Mouse (Mus musculus) liver, embryonic 13.5 days (tissue): ENCODE results near the gene Dcaf8. TPM values are rescaled to one million over a fixed set of nuclear protein-coding genes. Genes with fewer than 3 reads are reported as not detected.

ENCODE experiments used
- ATAC-seq: fragments of 200-750 bp; cut with Nextera tagmentation; 2 replicates; pipeline ENCODE4 v1.8.0; 2017; ENCODE audit warnings: low read depth, mild to moderate bottlenecking, moderate number of reproducible peaks, moderate library complexity
- DNase-seq: peaks from one replicate; pipeline ENCODE4 v3.0.0; 2022
- H3K27ac ChIP-seq: fragments of 300-500 bp; sonication (generic); 2 replicates; pipeline ENCODE4 v1.5.1; 2015; ENCODE audit warnings: moderate library complexity, mild to moderate bottlenecking, inconsistent platforms
- H3K27me3 ChIP-seq: fragments of 300-500 bp; sonication (generic); 2 replicates; pipeline ENCODE4 v1.6.1; 2015; ENCODE audit warnings: mild to moderate bottlenecking, inconsistent platforms
- H3K36me3 ChIP-seq: fragments of 300-500 bp; sonication (generic); 2 replicates; pipeline ENCODE4 v1.6.1; 2015; ENCODE audit warnings: mild to moderate bottlenecking, inconsistent platforms
- H3K4me1 ChIP-seq: fragments of 300-500 bp; sonication (generic); replicated peaks from 2 replicates; pipeline ENCODE4 v1.6.1; 2015; ENCODE audit warnings: inconsistent platforms
- H3K4me2 ChIP-seq: fragments of 300-500 bp; sonication (generic); 2 replicates; pipeline ENCODE4 v1.6.1; 2015; ENCODE audit warnings: inconsistent platforms, mild to moderate bottlenecking, moderate library complexity
- H3K4me3 ChIP-seq: fragments of 300-500 bp; sonication (generic); replicated peaks from 2 replicates; pipeline ENCODE4 v1.5.1; 2015; ENCODE audit warnings: mild to moderate bottlenecking, inconsistent platforms
- H3K9ac ChIP-seq: fragments of 300-500 bp; sonication (generic); 2 replicates; pipeline ENCODE4 v1.6.1; 2015; ENCODE audit warnings: mild to moderate bottlenecking, inconsistent platforms
- H3K9me3 ChIP-seq: fragments of 300-500 bp; sonication (generic); replicated peaks from 2 replicates; pipeline ENCODE4 v1.6.1; 2016; ENCODE audit warnings: inconsistent platforms
- WGBS: fragments of 180-500 bp; shearing (Covaris S2); methylation state at CpG from one replicate; pipeline ENCODE4 v1.1.7; 2015; ENCODE audit not compliant: insufficient replicate concordance; 5-methylcytosine and 5-hydroxymethylcytosine counted together
- polyA plus RNA-seq: library from polyadenylated mRNA; unstranded; fragments of >200 nt; fragmentation: Nextera tagmentation; extraction: Ambion mirVana; gene quantifications from 2 replicates; pipeline ENCODE4 v1.2.1, GENCODE M21; 2015

Gene Dcaf8
- polyA plus RNA-seq, 1 experiment from 2014 or later, result 58.1 TPM

DNA sequence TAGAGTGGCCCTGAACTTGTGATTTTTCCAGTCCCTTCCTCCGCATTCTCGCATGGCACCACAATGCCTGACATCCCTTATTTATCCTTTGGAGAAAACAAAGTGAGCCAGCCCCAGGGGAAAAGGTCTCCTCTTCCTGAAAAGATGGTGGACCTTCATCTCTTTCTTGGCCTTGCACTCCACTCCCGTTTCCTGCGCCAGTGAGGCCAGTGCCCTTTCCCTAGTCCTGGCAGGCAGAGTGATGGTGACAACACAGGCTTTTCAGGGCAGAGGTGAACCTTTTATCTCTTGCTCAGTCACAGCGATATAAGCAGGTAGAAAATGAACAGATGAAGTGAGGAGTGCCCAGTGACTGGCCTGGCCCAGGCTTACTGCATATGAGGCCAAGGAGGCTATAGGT lies 20.4 kb upstream of the Dcaf8 start:
- no peak for ATAC-seq

DNA sequence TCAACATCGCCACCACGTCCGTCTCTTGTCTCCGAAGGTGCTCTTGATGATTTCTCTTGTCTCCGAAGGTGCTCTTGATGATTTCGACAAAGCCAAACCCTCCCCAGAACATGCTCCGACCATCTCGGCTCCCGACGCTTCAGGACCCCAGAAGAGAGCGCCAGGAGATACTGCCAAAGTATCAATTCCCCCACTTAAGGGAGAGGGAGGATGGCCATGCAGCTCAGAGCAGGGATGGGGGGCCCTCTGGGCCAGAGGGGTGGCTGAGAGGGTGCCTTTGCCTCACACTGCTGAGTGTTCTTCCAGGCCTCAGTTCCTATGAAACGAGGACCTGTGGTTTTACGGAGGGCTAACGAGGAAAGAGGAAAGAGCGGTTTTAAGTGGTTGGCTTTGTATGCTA lies 19.3 kb upstream of the Dcaf8 start:
- no peak for ATAC-seq
- peaks cover 51% of the 10 kb centered on the region for H3K36me3 ChIP-seq
- 90% methylated on average over 15 of the region's 15 CpGs for WGBS

More for the DNA sequence above, 20.4 kb upstream of the Dcaf8 start:
- peaks cover 51% of the 10 kb centered on the region for H3K36me3 ChIP-seq
- H3K4me3 ChIP-seq, result peak overlapping the region; percentile 80
- peaks cover 21% of the 10 kb centered on the region for H3K4me1 ChIP-seq
- no peak overlapping the region for H3K27ac ChIP-seq
- no peaks in the 10 kb centered on the region for H3K9me3 ChIP-seq
- peak overlapping the region; percentile 72 for H3K4me2 ChIP-seq
- peak; percentile 16 for DNase-seq
- H3K27me3 ChIP-seq, result no peaks in the 10 kb centered on the region
- 38% methylated on average over 5 of the region's 5 CpGs for WGBS
- H3K9ac ChIP-seq, result peak overlapping the region; percentile 87

DNA sequence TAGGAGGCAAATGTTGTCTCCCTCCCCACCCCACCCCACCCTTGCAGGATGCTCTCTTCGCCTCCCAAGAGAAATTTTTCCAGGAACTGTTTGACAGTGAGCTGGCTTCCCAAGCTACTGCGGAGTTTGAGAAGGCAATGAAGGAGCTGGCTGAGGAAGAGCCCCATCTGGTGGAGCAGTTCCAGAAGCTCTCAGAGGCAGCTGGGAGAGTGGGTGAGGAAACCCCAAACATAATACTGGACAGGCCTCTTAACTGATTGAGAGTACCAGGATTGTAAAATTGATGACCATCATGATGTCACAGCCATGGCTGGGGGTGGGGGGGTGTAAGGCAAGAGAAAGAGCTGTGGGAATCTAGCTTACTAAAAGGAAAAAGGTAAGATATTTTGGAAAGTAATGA lies 18.8 kb upstream of the Dcaf8 start:
- peaks cover 57% of the 10 kb centered on the region for H3K36me3 ChIP-seq
- H3K4me2 ChIP-seq, result no peak overlapping the region
- H3K27ac ChIP-seq, result no peak overlapping the region
- H3K9me3 ChIP-seq, result no peaks in the 10 kb centered on the region
- WGBS, result 86% methylated on average over 2 of the region's 2 CpGs
- no peak for ATAC-seq
- peaks cover 21% of the 10 kb centered on the region for H3K4me1 ChIP-seq
- H3K9ac ChIP-seq, result no peak overlapping the region
- no peaks in the 10 kb centered on the region for H3K27me3 ChIP-seq
- no peak overlapping the region for H3K4me3 ChIP-seq
- DNase-seq, result no peak

More for the DNA sequence above, 19.3 kb upstream of the Dcaf8 start:
- H3K4me2 ChIP-seq, result no peak overlapping the region
- H3K4me1 ChIP-seq, result peaks cover 21% of the 10 kb centered on the region
- H3K27ac ChIP-seq, result no peak overlapping the region
- H3K4me3 ChIP-seq, result no peak overlapping the region
- H3K9ac ChIP-seq, result no peak overlapping the region
- DNase-seq, result no peak
- H3K27me3 ChIP-seq, result no peaks in the 10 kb centered on the region
- H3K9me3 ChIP-seq, result no peaks in the 10 kb centered on the region

DNA sequence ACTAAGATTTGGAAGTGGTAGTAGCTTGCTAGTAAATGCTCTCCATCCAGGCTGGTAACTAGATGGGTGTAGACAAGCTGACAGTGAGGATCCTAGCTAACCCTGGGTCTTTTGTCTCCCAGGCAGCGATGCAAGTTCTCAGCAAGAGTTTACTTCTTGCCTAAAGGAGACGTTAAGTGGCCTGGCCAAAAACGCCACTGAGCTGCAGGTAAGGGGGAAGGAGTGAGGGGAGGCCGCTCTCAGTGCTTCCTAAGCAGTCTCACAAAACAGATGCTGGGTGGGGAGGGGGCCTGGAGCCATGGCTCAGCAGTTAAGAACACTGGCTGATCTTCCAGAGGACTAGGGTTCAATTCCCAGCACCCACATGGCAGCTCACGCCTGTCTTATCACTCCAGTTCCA lies 18.1 kb upstream of the Dcaf8 start:
- Histone ChIP-seq H3K36me3 (peaks cover 63% of the 10 kb centered on the region), H3K27ac (no peak overlapping the region), H3K4me1 (peaks cover 21% of the 10 kb centered on the region), H3K9ac (no peak overlapping the region), H3K9me3 (no peaks in the 10 kb centered on the region), H3K27me3 (no peaks in the 10 kb centered on the region), H3K4me3 (no peak overlapping the region), H3K4me2 (no peak overlapping the region)
- no peak for ATAC-seq
- WGBS, result 82% methylated on average over 5 of the region's 5 CpGs
- no peak for DNase-seq

DNA sequence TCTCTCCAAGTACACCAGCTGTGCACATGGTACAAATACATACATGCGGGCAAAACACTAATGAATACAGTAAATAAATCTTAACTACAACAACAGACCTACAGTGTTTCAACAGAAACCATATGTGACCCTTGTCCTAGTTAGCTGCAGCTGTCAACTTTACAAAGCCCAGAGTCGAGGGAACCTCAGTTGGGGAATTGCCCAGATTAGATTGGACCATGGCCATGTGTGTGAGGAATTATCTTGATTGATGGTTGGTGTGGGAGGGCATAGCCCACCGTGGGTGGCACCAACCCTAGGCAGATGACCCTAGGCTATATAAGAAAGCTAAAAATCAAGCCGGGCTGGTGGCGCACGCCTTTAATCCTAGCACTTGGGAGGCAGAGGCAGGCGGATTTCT lies 15.6 kb upstream of the Dcaf8 start:
- no peaks in the 10 kb centered on the region for H3K9me3 ChIP-seq
- H3K9ac ChIP-seq, result no peak overlapping the region
- no peak for ATAC-seq
- DNase-seq, result no peak
- H3K4me2 ChIP-seq, result no peak overlapping the region
- no peak overlapping the region for H3K4me3 ChIP-seq
- 83% methylated on average over 7 of the region's 7 CpGs for WGBS
- H3K4me1 ChIP-seq, result peaks cover 13% of the 10 kb centered on the region
- no peaks in the 10 kb centered on the region for H3K27me3 ChIP-seq
- no peak overlapping the region for H3K27ac ChIP-seq
- H3K36me3 ChIP-seq, result peaks cover 74% of the 10 kb centered on the region

DNA sequence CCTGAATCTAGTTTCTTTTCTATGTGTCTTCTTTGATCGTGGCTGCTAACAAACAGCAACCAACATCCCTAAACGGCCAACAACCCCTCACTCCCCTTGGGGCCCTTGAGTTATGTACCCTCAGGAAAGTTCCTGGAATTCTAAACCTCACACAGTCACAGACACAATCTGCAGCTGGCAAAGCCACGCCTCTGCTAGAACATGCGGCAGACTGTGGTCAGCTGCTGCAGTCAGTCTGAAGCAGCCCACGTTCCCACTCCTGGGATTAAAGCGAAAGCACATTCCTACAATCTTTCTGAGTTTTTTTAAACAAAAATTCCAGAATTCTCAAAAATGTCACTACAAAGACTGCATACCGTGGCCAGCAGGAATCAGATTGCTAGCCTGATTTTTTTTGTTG lies 14.3 kb upstream of the Dcaf8 start:
- Histone ChIP-seq H3K27ac (no peak overlapping the region), H3K4me1 (0 out of 2 replicates have a peak, but pooled peaks cover under 1% of the 10 kb centered on the region), H3K4me2 (no peak overlapping the region), H3K4me3 (no peak overlapping the region), H3K9me3 (no peaks in the 10 kb centered on the region), H3K9ac (no peak overlapping the region), H3K36me3 (peaks cover 72% of the 10 kb centered on the region), H3K27me3 (no peaks in the 10 kb centered on the region)
- ATAC-seq (no peak), DNase-seq (no peak)
- 74% methylated on average over 7 of the region's 7 CpGs for WGBS

DNA sequence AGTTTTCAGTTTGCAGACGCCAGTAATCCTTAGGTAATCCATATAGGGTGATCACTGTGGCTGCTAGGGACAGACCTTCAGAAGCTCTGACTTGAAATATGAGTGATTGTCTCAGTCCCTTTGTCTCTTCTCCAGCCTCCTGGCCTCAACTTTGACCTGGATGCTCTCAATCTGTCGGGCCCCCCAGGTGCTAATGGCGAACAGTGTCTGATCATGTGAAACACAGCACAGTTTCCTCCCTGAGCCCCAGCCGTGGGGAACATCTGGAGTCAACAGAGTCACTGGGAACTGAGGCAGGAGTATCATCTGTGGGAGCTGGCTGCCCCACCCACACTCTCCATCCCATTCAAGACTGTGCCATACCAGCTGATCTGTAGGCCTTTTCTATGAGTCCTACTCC lies 13.8 kb upstream of the Dcaf8 start:
- peaks cover 66% of the 10 kb centered on the region for H3K36me3 ChIP-seq
- H3K9ac ChIP-seq, result no peak overlapping the region
- no peak overlapping the region for H3K4me3 ChIP-seq
- no peaks in the 10 kb centered on the region for H3K27me3 ChIP-seq
- no peak overlapping the region for H3K4me2 ChIP-seq
- 82% methylated on average over 4 of the region's 4 CpGs for WGBS
- no peaks in the 10 kb centered on the region for H3K4me1 ChIP-seq
- peak overlapping the region; percentile 5; the same call in 1 of the 2 replicates for H3K27ac ChIP-seq
- ATAC-seq (no peak), DNase-seq (no peak)
- no peaks in the 10 kb centered on the region for H3K9me3 ChIP-seq

DNA sequence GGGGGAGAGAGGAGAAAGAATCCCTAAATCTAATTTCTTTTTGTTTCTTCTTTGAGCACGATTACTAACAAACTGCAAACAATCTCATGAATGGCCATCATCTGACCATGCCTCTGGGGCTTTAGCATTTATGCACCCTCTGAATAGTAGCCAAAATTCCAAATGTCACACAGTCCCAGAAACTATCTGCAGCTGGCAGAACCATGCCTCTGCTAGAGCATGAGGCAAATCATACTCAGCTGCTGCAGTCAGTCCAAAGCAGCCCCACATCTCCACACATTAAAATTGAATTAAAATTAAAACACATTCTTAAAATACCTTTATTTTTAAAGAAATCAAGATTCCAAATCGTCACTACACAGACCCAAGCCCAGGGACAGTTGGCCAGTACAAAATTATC lies 7.7 kb upstream of the Dcaf8 start:
- H3K4me2 ChIP-seq, result no peak overlapping the region
- no peak for ATAC-seq
- no peaks in the 10 kb centered on the region for H3K9me3 ChIP-seq
- no peak overlapping the region for H3K9ac ChIP-seq
- H3K4me1 ChIP-seq, result 0 out of 2 replicates have a peak, but pooled peaks cover 3% of the 10 kb centered on the region
- DNase-seq, result no peak
- H3K27ac ChIP-seq, result no peak overlapping the region
- peaks cover 7% of the 10 kb centered on the region for H3K36me3 ChIP-seq
- H3K27me3 ChIP-seq, result no peaks in the 10 kb centered on the region
- no peak overlapping the region for H3K4me3 ChIP-seq
- WGBS, result 70% methylated on average over 2 of the region's 2 CpGs

DNA sequence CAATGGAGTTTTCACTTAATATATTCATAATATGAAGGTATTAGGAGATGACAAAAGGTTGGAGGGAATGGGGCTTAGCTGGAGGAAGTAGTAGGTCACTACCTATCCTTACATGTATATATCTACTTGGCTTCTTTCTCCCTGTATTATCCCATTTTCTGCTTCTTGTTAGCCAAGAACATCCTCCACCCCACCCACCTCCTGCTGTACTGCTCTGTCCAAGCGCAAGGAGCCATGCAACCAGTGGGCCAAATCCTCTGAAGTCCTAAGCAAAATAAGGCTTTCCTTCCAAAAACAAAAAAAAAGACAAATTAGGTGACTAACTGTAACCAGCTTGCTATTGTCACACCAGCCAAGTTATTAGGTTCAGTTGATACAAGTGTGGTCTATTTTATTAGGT lies 7.1 kb upstream of the Dcaf8 start:
- Histone ChIP-seq H3K4me3 (no peak overlapping the region), H3K27ac (no peak overlapping the region), H3K4me1 (0 out of 2 replicates have a peak, but pooled peaks cover 3% of the 10 kb centered on the region), H3K9me3 (no peaks in the 10 kb centered on the region), H3K27me3 (no peaks in the 10 kb centered on the region), H3K4me2 (no peak overlapping the region), H3K9ac (no peak overlapping the region), H3K36me3 (peaks cover 3% of the 10 kb centered on the region)
- 79% methylated on average over 1 of the region's 1 CpGs for WGBS
- DNase-seq, result no peak
- ATAC-seq, result no peak

DNA sequence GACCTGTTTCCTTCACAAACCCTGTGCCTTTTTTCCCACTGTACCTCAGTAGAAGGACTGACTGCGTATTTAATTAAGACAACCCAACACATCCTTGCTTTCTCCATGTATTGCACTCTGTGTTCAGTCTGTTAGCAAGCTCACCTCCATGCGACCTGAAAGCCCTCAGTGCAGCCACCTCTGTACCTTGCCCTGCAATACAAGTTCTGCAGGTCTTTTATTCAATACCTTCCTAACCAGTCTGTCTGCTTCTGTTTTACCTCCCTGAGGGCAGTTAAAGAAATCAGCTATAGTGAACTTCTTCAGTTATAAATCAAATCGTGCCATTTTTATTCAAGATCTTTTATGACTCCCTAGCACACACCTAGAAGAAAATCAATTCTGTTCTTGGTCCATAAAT lies 6.4 kb upstream of the Dcaf8 start:
- Histone ChIP-seq H3K4me3 (no peak overlapping the region), H3K4me2 (no peak overlapping the region), H3K9ac (no peak overlapping the region), H3K9me3 (no peaks in the 10 kb centered on the region), H3K36me3 (no peaks in the 10 kb centered on the region), H3K27ac (no peak overlapping the region), H3K27me3 (no peaks in the 10 kb centered on the region), H3K4me1 (0 out of 2 replicates have a peak, but pooled peaks cover 3% of the 10 kb centered on the region)
- 66% methylated on average over 3 of the region's 3 CpGs for WGBS
- DNase-seq, result no peak
- no peak for ATAC-seq

DNA sequence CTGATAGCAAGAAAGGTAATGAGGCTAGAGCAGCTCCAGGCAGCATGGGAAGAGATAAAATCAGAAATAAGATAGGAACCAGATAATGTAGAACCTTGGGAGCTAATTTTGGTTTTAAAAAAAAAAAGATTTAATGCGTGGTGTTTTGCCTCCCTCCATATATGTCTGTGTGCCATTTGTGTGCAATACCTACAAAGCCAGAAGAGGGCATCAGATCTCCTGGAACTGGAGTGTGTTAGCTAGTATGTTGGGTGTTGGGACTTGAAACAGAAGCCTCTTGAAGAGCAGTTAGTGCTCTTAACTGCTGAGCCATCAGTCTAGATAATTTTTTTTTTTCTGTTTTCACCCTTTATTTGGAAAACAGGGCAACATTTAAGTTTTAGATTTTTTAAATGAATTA lies 4.3 kb upstream of the Dcaf8 start:
- Histone ChIP-seq H3K4me2 (no peak overlapping the region), H3K27ac (no peak overlapping the region), H3K4me3 (no peak overlapping the region), H3K36me3 (no peaks in the 10 kb centered on the region), H3K9me3 (no peaks in the 10 kb centered on the region), H3K27me3 (no peaks in the 10 kb centered on the region), H3K9ac (no peak overlapping the region), H3K4me1 (peaks cover 11% of the 10 kb centered on the region; the same call in 1 of the 2 replicates)
- ATAC-seq (no peak), DNase-seq (peak; percentile 52)
- 11% methylated on average over 1 of the region's 1 CpGs for WGBS

DNA sequence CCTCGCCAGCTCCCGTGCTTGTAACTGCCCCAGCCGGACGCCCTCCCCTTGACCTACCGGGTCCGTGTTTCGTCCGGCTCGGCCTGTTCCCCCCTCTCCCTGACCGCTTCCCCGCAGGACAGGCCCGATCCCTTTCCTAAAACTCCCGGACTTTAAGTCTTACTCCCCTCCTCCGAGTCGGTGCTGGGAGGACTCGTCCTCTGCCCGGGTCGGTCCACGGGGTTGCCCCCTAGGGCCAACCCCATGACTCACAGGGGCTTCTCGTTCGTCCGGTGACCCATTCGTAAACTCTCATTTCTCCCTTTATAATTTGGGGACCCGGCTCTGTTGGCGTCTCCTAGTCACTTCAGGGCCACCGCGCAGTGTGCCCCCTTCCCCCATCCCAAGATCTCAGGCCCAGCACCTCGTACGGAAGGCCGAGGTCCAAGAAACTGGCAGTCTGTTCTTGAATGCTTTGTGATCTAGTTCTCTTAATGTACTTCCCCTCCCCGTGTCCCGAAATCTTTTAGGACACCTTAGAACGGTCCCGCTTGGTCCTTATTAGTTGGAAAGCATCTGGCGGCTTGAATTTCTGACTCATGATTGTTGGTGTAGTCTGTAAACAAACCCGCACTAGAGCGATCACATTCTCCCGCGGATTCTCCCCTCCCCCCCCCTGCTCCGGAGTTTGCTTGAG lies 533 bp downstream of the Dcaf8 start:
- no peaks in the 10 kb centered on the region for H3K9me3 ChIP-seq
- H3K27me3 ChIP-seq, result no peaks in the 10 kb centered on the region
- peaks cover 34% of the 10 kb centered on the region for H3K4me1 ChIP-seq
- peak overlapping the region; percentile 95 for H3K4me3 ChIP-seq
- DNase-seq, result peak; percentile 53
- WGBS, result under 1% methylated on average over 40 of the region's 40 CpGs
- H3K9ac ChIP-seq, result peak overlapping the region; percentile 99
- ATAC-seq, result peak; percentile 43
- peak overlapping the region; percentile 97 for H3K27ac ChIP-seq
- H3K4me2 ChIP-seq, result peak overlapping the region; percentile 76
- peaks cover 36% of the 10 kb centered on the region for H3K36me3 ChIP-seq
